Mouse (Mus musculus) forebrain, embryonic 15.5 days (tissue): ENCODE measurements around the gene Mpdz. TPM values are rescaled to one million over a fixed set of nuclear protein-coding genes. Genes with fewer than 3 reads are reported as not detected.

ENCODE experiments used
- ATAC-seq: fragments of 200-750 bp; cut with Nextera tagmentation; replicated peaks from 2 replicates; pipeline ENCODE4 v1.8.0; 2017; ENCODE audit warnings: mild to moderate bottlenecking, moderate TSS enrichment, moderate library complexity
- H3K27ac ChIP-seq: fragments of 300-500 bp; sonication (generic); replicated peaks from 2 replicates; pipeline ENCODE4 v1.5.1; 2015; ENCODE audit warnings: mild to moderate bottlenecking, inconsistent platforms
- H3K27me3 ChIP-seq: fragments of 300-500 bp; sonication (generic); 2 replicates; pipeline ENCODE4 v1.6.1; 2015; ENCODE audit warnings: inconsistent platforms
- H3K36me3 ChIP-seq: fragments of 300-500 bp; sonication (generic); 2 replicates; pipeline ENCODE4 v1.6.1; 2015; ENCODE audit warnings: mild to moderate bottlenecking, inconsistent platforms
- H3K4me1 ChIP-seq: fragments of 300-500 bp; sonication (generic); 2 replicates; pipeline ENCODE4 v1.6.1; 2015; ENCODE audit warnings: inconsistent platforms
- H3K4me2 ChIP-seq: fragments of 300-500 bp; sonication (generic); replicated peaks from 2 replicates; pipeline ENCODE4 v1.6.1; 2015; ENCODE audit warnings: mild to moderate bottlenecking, inconsistent platforms
- H3K4me3 ChIP-seq: fragments of 300-500 bp; sonication (generic); 2 replicates; pipeline ENCODE4 v1.5.1; 2015; ENCODE audit warnings: mild to moderate bottlenecking, inconsistent platforms
- H3K9ac ChIP-seq: fragments of 300-500 bp; sonication (generic); replicated peaks from 2 replicates; pipeline ENCODE4 v1.6.1; 2015; ENCODE audit warnings: mild to moderate bottlenecking, inconsistent platforms
- H3K9me3 ChIP-seq: fragments of 300-500 bp; sonication (generic); 2 replicates; pipeline ENCODE4 v1.6.1; 2016; ENCODE audit warnings: inconsistent platforms
- WGBS: fragments of 180-500 bp; shearing (Covaris S2); methylation state at CpG from one replicate; pipeline ENCODE4 v1.1.7; 2015; ENCODE audit warnings: mixed read lengths; 5-methylcytosine and 5-hydroxymethylcytosine counted together
- polyA plus RNA-seq: library from polyadenylated mRNA; unstranded; fragments of >200 nt; fragmentation: Nextera tagmentation; extraction: Ambion mirVana; gene quantifications from 2 replicates; pipeline ENCODE4 v1.2.1, GENCODE M21; 2015

Mpdz gene
- polyA plus RNA-seq, 1 experiment from 2014 or later: 20.2 TPM

DNA sequence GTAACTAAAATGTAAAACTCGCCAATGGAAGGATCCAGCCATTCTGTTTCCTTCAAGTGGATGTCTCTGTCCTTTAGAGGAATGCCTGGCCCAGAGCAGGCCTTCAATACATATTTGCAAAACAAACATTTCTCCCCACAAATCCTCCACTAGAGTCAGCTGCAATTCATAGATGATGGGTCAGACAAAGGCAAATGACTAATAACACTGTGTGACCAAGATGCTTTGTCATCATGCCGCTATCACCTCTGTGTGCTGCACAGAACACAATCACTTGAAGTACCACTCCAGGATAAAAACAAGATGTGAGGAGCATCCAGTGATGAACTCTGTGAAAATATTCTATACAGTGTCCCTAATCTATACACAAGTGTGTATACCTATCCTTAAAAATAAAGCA, 55.0 kb downstream of the Mpdz start:
- H3K9ac ChIP-seq: no peak overlapping the region
- 82% methylated on average over 2 of the region's 2 CpGs for WGBS
- H3K4me2 ChIP-seq: no peak overlapping the region
- H3K4me1 ChIP-seq: no peaks in the 10 kb centered on the region
- no peaks in the 10 kb centered on the region for H3K27me3 ChIP-seq
- no peak overlapping the region for H3K27ac ChIP-seq
- H3K9me3 ChIP-seq: no peaks in the 10 kb centered on the region
- H3K4me3 ChIP-seq: no peak overlapping the region
- peaks cover 3% of the 10 kb centered on the region; the same call in 1 of the 2 replicates for H3K36me3 ChIP-seq
- ATAC-seq: no peak

DNA sequence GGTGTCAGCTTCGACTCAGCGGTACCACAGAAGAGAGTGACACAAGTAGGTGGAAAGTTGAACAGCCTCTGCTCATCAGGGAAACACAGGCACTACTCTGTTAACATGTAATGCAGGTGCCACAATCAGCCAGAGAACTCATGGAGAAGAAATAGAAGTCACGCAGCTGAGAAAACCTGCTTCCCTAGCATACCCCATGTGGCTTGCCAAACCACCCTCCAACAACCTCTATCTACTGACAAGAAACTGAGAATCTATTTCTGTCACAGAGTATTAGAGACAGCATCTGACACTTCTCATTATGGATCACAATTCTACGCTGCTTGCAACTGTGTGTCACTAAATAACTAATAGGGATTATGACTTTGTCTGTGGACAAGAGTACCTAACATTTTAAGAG, 70.3 kb downstream of the Mpdz start:
- no peak for ATAC-seq
- 92% methylated on average over 4 of the region's 4 CpGs for WGBS

GRCm38 (mm10) chr4:81351368-81351767, 91.2 kb downstream of the Mpdz start:
- H3K4me3 ChIP-seq: no peak overlapping the region
- 32% methylated on average over 3 of the region's 3 CpGs for WGBS
- peaks cover 3% of the 10 kb centered on the region; the same call in 1 of the 2 replicates for H3K36me3 ChIP-seq
- H3K9me3 ChIP-seq: no peaks in the 10 kb centered on the region
- ATAC-seq: 0 out of 2 replicates have a peak, but pooled peaks have one; percentile 55
- no peak overlapping the region for H3K27ac ChIP-seq
- no peaks in the 10 kb centered on the region for H3K4me1 ChIP-seq
- H3K9ac ChIP-seq: no peak overlapping the region
- no peaks in the 10 kb centered on the region for H3K27me3 ChIP-seq
- no peak overlapping the region for H3K4me2 ChIP-seq

More for the DNA sequence above, 70.3 kb downstream of the Mpdz start:
- H3K36me3 ChIP-seq: no peaks in the 10 kb centered on the region
- no peak overlapping the region for H3K9ac ChIP-seq
- no peaks in the 10 kb centered on the region for H3K4me1 ChIP-seq
- H3K4me2 ChIP-seq: no peak overlapping the region
- H3K27me3 ChIP-seq: no peaks in the 10 kb centered on the region
- no peak overlapping the region for H3K4me3 ChIP-seq
- no peaks in the 10 kb centered on the region for H3K9me3 ChIP-seq
- no peak overlapping the region for H3K27ac ChIP-seq

DNA sequence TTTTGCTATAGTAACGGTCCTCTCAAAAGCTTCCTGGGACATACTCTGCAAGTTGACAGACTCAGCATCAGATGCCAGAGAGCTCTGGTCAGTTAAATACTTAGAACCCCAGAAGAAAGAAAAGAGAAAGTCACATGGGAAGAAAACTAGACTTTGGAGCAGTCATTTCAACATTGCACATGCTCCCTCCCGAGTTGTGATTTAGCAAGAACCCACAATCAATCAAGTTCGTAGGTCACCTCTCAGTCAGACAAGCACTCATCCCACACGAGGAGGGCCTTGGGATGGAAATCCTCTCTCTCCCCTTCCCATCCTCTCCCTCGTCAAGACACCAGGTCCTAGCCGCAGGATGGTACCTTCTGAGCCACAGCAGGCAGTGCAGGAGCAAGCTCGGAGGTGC, 94.0 kb downstream of the Mpdz start:
- ATAC-seq: no peak

GRCm38 (mm10) chr4:81345141-81345540, 97.5 kb downstream of the Mpdz start:
- Histone ChIP-seq H3K27me3 (no peaks in the 10 kb centered on the region), H3K27ac (no peak overlapping the region), H3K36me3 (no peaks in the 10 kb centered on the region), H3K9ac (no peak overlapping the region), H3K4me2 (no peak overlapping the region), H3K4me1 (no peaks in the 10 kb centered on the region), H3K9me3 (no peaks in the 10 kb centered on the region), H3K4me3 (no peak overlapping the region)
- WGBS: 92% methylated on average over 3 of the region's 3 CpGs
- no peak for ATAC-seq

More for the DNA sequence above, 94.0 kb downstream of the Mpdz start:
- WGBS: 87% methylated on average over 7 of the region's 7 CpGs
- Histone ChIP-seq H3K9me3 (no peaks in the 10 kb centered on the region), H3K4me2 (no peak overlapping the region), H3K27me3 (no peaks in the 10 kb centered on the region), H3K9ac (no peak overlapping the region), H3K27ac (no peak overlapping the region), H3K36me3 (no peaks in the 10 kb centered on the region), H3K4me1 (no peaks in the 10 kb centered on the region), H3K4me3 (no peak overlapping the region)

DNA sequence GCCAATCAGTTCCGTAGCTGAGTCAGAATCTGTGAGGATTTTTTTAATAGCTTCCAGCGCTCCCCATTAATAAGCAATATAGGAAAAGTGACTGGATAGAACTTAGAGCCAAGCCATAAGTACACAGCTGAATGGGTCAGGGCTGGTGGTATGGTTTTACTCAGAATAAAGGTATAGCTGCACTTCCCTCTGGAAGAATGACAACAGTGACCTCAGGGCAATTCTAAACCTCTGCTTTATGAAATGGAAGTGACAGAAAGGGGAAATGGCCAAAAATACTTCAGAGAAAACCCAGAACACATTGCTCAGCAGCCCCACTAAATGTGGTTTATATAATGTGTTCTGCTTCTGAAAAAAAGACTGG, 109.0 kb downstream of the Mpdz start:
- Histone ChIP-seq H3K4me2 (no peak overlapping the region), H3K9ac (no peak overlapping the region), H3K36me3 (no peaks in the 10 kb centered on the region), H3K4me1 (peaks cover 19% of the 10 kb centered on the region), H3K27me3 (no peaks in the 10 kb centered on the region), H3K4me3 (no peak overlapping the region), H3K27ac (peak overlapping the region; percentile 68), H3K9me3 (no peaks in the 10 kb centered on the region)
- WGBS: 71% methylated on average over 2 of the region's 2 CpGs
- 0 out of 2 replicates have a peak, but pooled peaks have one; percentile 14 for ATAC-seq

GRCm38 (mm10) chr4:81332901-81333627, 109.6 kb downstream of the Mpdz start:
- H3K9me3 ChIP-seq: no peaks in the 10 kb centered on the region
- no peak overlapping the region for H3K4me2 ChIP-seq
- no peak overlapping the region for H3K4me3 ChIP-seq
- H3K36me3 ChIP-seq: no peaks in the 10 kb centered on the region
- H3K4me1 ChIP-seq: peaks cover 19% of the 10 kb centered on the region
- H3K27me3 ChIP-seq: no peaks in the 10 kb centered on the region
- peak overlapping the region; percentile 68 for H3K27ac ChIP-seq
- H3K9ac ChIP-seq: no peak overlapping the region
- peak; percentile 87 for ATAC-seq
- WGBS: 24% methylated on average over 11 of the region's 11 CpGs

DNA sequence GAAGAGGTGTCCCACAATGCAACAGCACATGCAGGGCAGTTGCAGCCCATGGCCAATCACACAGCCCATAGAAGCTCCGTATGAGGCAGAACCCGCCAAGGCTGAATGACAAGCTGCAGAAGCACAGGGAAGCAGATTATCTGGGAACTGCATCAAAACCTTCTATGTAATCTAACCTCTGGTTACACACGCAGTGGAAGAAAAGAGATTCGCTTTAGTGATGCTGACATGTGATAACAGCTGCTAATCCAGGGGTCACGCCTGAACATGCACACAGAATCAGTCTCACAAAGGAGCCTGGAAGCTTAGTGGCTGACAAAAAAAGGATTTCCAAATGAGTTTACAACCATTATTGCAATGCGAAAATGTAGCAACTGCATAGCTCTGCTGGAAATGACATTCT, 110.2 kb downstream of the Mpdz start:
- WGBS: 35% methylated on average over 6 of the region's 6 CpGs
- H3K4me2 ChIP-seq: no peak overlapping the region

GRCm38 (mm10) chr4:81327694-81328093, 114.9 kb downstream of the Mpdz start:
- Histone ChIP-seq H3K27ac (no peak overlapping the region), H3K4me1 (peaks cover 6% of the 10 kb centered on the region), H3K9me3 (no peaks in the 10 kb centered on the region), H3K9ac (no peak overlapping the region), H3K36me3 (no peaks in the 10 kb centered on the region), H3K4me3 (no peak overlapping the region), H3K4me2 (no peak overlapping the region), H3K27me3 (no peaks in the 10 kb centered on the region)
- 71% methylated on average over 2 of the region's 2 CpGs for WGBS
- 0 out of 2 replicates have a peak, but pooled peaks have one; percentile 23 for ATAC-seq

More for the DNA sequence above, 110.2 kb downstream of the Mpdz start:
- Histone ChIP-seq H3K9ac (no peak overlapping the region), H3K27me3 (no peaks in the 10 kb centered on the region), H3K27ac (peak overlapping the region; percentile 68), H3K9me3 (no peaks in the 10 kb centered on the region), H3K4me1 (peaks cover 19% of the 10 kb centered on the region), H3K36me3 (no peaks in the 10 kb centered on the region), H3K4me3 (no peak overlapping the region)
- peak; percentile 44; the same call in 1 of the 2 replicates for ATAC-seq

- peaks cover 5% of the 10 kb centered on the region; the same call in 1 of the 2 replicates for H3K4me1 ChIP-seq
- no peaks in the 10 kb centered on the region for H3K27me3 ChIP-seq
- H3K9ac ChIP-seq: no peak overlapping the region
- no peak overlapping the region for H3K4me2 ChIP-seq
- H3K9me3 ChIP-seq: no peaks in the 10 kb centered on the region
- H3K36me3 ChIP-seq: no peaks in the 10 kb centered on the region
- ATAC-seq: no peak
- 87% methylated on average over 4 of the region's 4 CpGs for WGBS
- H3K4me3 ChIP-seq: no peak overlapping the region
- H3K27ac ChIP-seq: no peak overlapping the region
Observed at GRCm38 (mm10) chr4:81323853-81324252, 118.8 kb downstream of the Mpdz start.

DNA sequence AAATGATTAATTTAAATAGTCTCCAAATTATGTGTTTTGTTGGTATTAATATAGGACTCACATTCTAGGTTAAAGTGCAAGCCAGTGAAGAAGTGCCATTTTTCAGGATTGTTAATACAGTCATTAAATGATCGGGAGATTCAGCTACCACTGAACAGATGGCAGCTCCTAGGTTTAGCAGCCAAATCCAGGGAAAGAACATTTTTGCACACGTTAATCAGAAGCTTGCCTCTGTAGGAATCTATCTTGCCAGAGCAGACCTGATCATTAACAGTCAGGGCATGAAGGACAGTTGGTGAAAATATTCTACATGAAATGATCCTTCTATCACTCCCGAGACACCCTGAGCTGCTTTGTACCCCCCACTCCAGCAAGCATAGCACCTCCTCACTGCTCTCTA, 120.4 kb downstream of the Mpdz start:
- peak; percentile 43 for ATAC-seq
- Histone ChIP-seq H3K27ac (peak overlapping the region; percentile 53; the same call in 1 of the 2 replicates), H3K9ac (no peak overlapping the region), H3K36me3 (no peaks in the 10 kb centered on the region), H3K4me1 (peaks cover 5% of the 10 kb centered on the region; the same call in 1 of the 2 replicates), H3K9me3 (no peaks in the 10 kb centered on the region), H3K4me3 (no peak overlapping the region), H3K4me2 (no peak overlapping the region), H3K27me3 (no peaks in the 10 kb centered on the region)
- 45% methylated on average over 3 of the region's 3 CpGs for WGBS

- H3K36me3 ChIP-seq: no peaks in the 10 kb centered on the region
- no peak overlapping the region for H3K4me3 ChIP-seq
- H3K27me3 ChIP-seq: no peaks in the 10 kb centered on the region
- WGBS: 58% methylated on average over 5 of the region's 5 CpGs
- H3K9me3 ChIP-seq: no peaks in the 10 kb centered on the region
- no peak overlapping the region for H3K9ac ChIP-seq
- H3K4me2 ChIP-seq: no peak overlapping the region
- H3K4me1 ChIP-seq: peaks cover 18% of the 10 kb centered on the region
- no peak overlapping the region for H3K27ac ChIP-seq
- 0 out of 2 replicates have a peak, but pooled peaks have one; percentile 64 for ATAC-seq
Observed at GRCm38 (mm10) chr4:81314618-81315017, 128.0 kb downstream of the Mpdz start.
